Mouse (Mus musculus): ENCODE results near the gene Josd2. TPM values are rescaled to one million over a fixed set of nuclear protein-coding genes. Genes with fewer than 3 reads are reported as not detected.

The Josd2 gene
- polyA plus RNA-seq, 1 experiment from 2014 or later = 128 TPM

GRCm38 (mm10) chr7:44433371-44433770 lies 34.4 kb upstream of the Josd2 start:
- Histone ChIP-seq H3K4me1 (ENCODE audit: control insufficient read depth in 2 of 2, insufficient read depth in 2 of 2, low read length in 2 of 2) (peaks cover 0 to 10% of the 10 kb centered on the region in 2 experiments; a peak in 3 of 4 replicates), H3K27ac (replicated peaks in 1 of 2; ENCODE audit: control insufficient read depth in 1 of 2, insufficient read depth in 1 of 2, low read depth in 2 of 2, low read length in 2 of 2) (no peak overlapping the region), H3K4me2 (ENCODE audit: low read length) (no peak overlapping the region), H3K9ac (ENCODE audit: low read length) (no peak overlapping the region), H3K36me3 (ENCODE audit: control insufficient read depth, insufficient read depth, low read length) (no peaks in the 10 kb centered on the region), H3K4me3 (ENCODE audit: control insufficient read depth in 1 of 2, insufficient read depth in 1 of 2, low read depth in 1 of 2, low read length in 2 of 2) (no peak overlapping the region), H3K27me3 (ENCODE audit: control insufficient read depth, insufficient read depth, low read length) (peaks cover 53% of the 10 kb centered on the region), H3K9me3 (ENCODE audit: control insufficient read depth, low read length) (no peaks in the 10 kb centered on the region)
- 4% methylated on average over 7 of the region's 7 CpGs for WGBS
- no peak for ATAC-seq (ENCODE audit: insufficient number of reproducible peaks, insufficient read depth, low FRiP score, low read depth)

- H3K9me3 ChIP-seq (ENCODE audit: control insufficient read depth, low read length) = no peaks in the 10 kb centered on the region
- H3K4me3 ChIP-seq (ENCODE audit: control insufficient read depth in 1 of 2, insufficient read depth in 1 of 2, low read depth in 1 of 2, low read length in 2 of 2) = no peak overlapping the region
- peaks cover 49% of the 10 kb centered on the region for H3K27me3 ChIP-seq (ENCODE audit: control insufficient read depth, insufficient read depth, low read length)
- H3K27ac ChIP-seq (replicated peaks in 1 of 2; ENCODE audit: control insufficient read depth in 1 of 2, insufficient read depth in 1 of 2, low read depth in 2 of 2, low read length in 2 of 2) = no peak overlapping the region
- 66% methylated on average over 9 of the region's 9 CpGs for WGBS
- H3K4me1 ChIP-seq (ENCODE audit: control insufficient read depth in 2 of 2, insufficient read depth in 2 of 2, low read length in 2 of 2) = peaks cover 0 to 6% of the 10 kb centered on the region in 2 experiments; a peak in 3 of 4 replicates
- ATAC-seq (ENCODE audit: insufficient number of reproducible peaks, insufficient read depth, low FRiP score, low read depth) = no peak
- H3K36me3 ChIP-seq (ENCODE audit: control insufficient read depth, insufficient read depth, low read length) = no peaks in the 10 kb centered on the region
- no peak overlapping the region for H3K9ac ChIP-seq (ENCODE audit: low read length)
- H3K4me2 ChIP-seq (ENCODE audit: low read length) = no peak overlapping the region
Measured at GRCm38 (mm10) chr7:44434089-44434488, 33.7 kb upstream of the Josd2 start.

GRCm38 (mm10) chr7:44435796-44436195 lies 32.0 kb upstream of the Josd2 start:
- Histone ChIP-seq H3K9ac (ENCODE audit: low read length) (no peak overlapping the region), H3K4me2 (ENCODE audit: low read length) (no peak overlapping the region), H3K9me3 (ENCODE audit: control insufficient read depth, low read length) (no peaks in the 10 kb centered on the region), H3K27me3 (ENCODE audit: control insufficient read depth, insufficient read depth, low read length) (peaks cover 48% of the 10 kb centered on the region), H3K4me3 (ENCODE audit: control insufficient read depth in 1 of 2, insufficient read depth in 1 of 2, low read depth in 1 of 2, low read length in 2 of 2) (no peak overlapping the region), H3K27ac (replicated peaks in 1 of 2; ENCODE audit: control insufficient read depth in 1 of 2, insufficient read depth in 1 of 2, low read depth in 2 of 2, low read length in 2 of 2) (no peak overlapping the region), H3K36me3 (ENCODE audit: control insufficient read depth, insufficient read depth, low read length) (no peaks in the 10 kb centered on the region), H3K4me1 (ENCODE audit: control insufficient read depth in 2 of 2, insufficient read depth in 2 of 2, low read length in 2 of 2) (no peaks in the 10 kb centered on the region; a peak in 1 of 4 replicates)
- no peak for ATAC-seq (ENCODE audit: insufficient number of reproducible peaks, insufficient read depth, low FRiP score, low read depth)
- 64% methylated on average over 5 of the region's 5 CpGs for WGBS

GRCm38 (mm10) chr7:44436267-44436666 lies 31.5 kb upstream of the Josd2 start:
- WGBS = 16% methylated on average over 1 of the region's 1 CpGs
- H3K4me3 ChIP-seq (ENCODE audit: control insufficient read depth in 1 of 2, insufficient read depth in 1 of 2, low read depth in 1 of 2, low read length in 2 of 2) = no peak overlapping the region
- H3K4me1 ChIP-seq (ENCODE audit: control insufficient read depth in 2 of 2, insufficient read depth in 2 of 2, low read length in 2 of 2) = peaks cover 0 to under 1% of the 10 kb centered on the region in 2 experiments; a peak in 1 of 4 replicates
- no peak overlapping the region for H3K4me2 ChIP-seq (ENCODE audit: low read length)
- H3K27ac ChIP-seq (replicated peaks in 1 of 2; ENCODE audit: control insufficient read depth in 1 of 2, insufficient read depth in 1 of 2, low read depth in 2 of 2, low read length in 2 of 2) = no peak overlapping the region
- ATAC-seq (ENCODE audit: insufficient number of reproducible peaks, insufficient read depth, low FRiP score, low read depth) = no peak
- H3K9me3 ChIP-seq (ENCODE audit: control insufficient read depth, low read length) = no peaks in the 10 kb centered on the region
- H3K36me3 ChIP-seq (ENCODE audit: control insufficient read depth, insufficient read depth, low read length) = no peaks in the 10 kb centered on the region
- peaks cover 48% of the 10 kb centered on the region for H3K27me3 ChIP-seq (ENCODE audit: control insufficient read depth, insufficient read depth, low read length)
- no peak overlapping the region for H3K9ac ChIP-seq (ENCODE audit: low read length)

- whole genome bisulfite sequencing = 47% methylated on average over 1 of the region's 1 CpGs
- peaks cover 41% of the 10 kb centered on the region for H3K27me3 ChIP-seq (ENCODE audit: control insufficient read depth, insufficient read depth, low read length)
- no peak overlapping the region for H3K4me3 ChIP-seq (ENCODE audit: control insufficient read depth in 1 of 2, insufficient read depth in 1 of 2, low read depth in 1 of 2, low read length in 2 of 2)
- H3K4me2 ChIP-seq (ENCODE audit: low read length) = no peak overlapping the region
- no peak overlapping the region for H3K9ac ChIP-seq (ENCODE audit: low read length)
- H3K4me1 ChIP-seq (ENCODE audit: control insufficient read depth in 2 of 2, insufficient read depth in 2 of 2, low read length in 2 of 2) = peaks cover 4 to 8% of the 10 kb centered on the region in 2 experiments; a peak in 2 of 4 replicates
- ATAC-seq (ENCODE audit: insufficient number of reproducible peaks, insufficient read depth, low FRiP score, low read depth) = no peak
- no peaks in the 10 kb centered on the region for H3K36me3 ChIP-seq (ENCODE audit: control insufficient read depth, insufficient read depth, low read length)
- no peak overlapping the region for H3K27ac ChIP-seq (replicated peaks in 1 of 2; ENCODE audit: control insufficient read depth in 1 of 2, insufficient read depth in 1 of 2, low read depth in 2 of 2, low read length in 2 of 2)
- H3K9me3 ChIP-seq (ENCODE audit: control insufficient read depth, low read length) = no peaks in the 10 kb centered on the region
Measured at GRCm38 (mm10) chr7:44437188-44437587, 30.6 kb upstream of the Josd2 start.

- H3K4me2 ChIP-seq (ENCODE audit: low read length) = no peak overlapping the region
- H3K27me3 ChIP-seq (ENCODE audit: control insufficient read depth, insufficient read depth, low read length) = peaks cover 39% of the 10 kb centered on the region
- no peak overlapping the region for H3K4me3 ChIP-seq (ENCODE audit: control insufficient read depth in 1 of 2, insufficient read depth in 1 of 2, low read depth in 1 of 2, low read length in 2 of 2)
- H3K27ac ChIP-seq (replicated peaks in 1 of 2; ENCODE audit: control insufficient read depth in 1 of 2, insufficient read depth in 1 of 2, low read depth in 2 of 2, low read length in 2 of 2) = no peak overlapping the region
- WGBS = 66% methylated on average over 8 of the region's 8 CpGs
- no peak overlapping the region for H3K9ac ChIP-seq (ENCODE audit: low read length)
- no peaks in the 10 kb centered on the region for H3K9me3 ChIP-seq (ENCODE audit: control insufficient read depth, low read length)
- no peak for ATAC-seq (ENCODE audit: insufficient number of reproducible peaks, insufficient read depth, low FRiP score, low read depth)
- peaks cover 4 to 9% of the 10 kb centered on the region in 2 experiments; a peak in 2 of 4 replicates for H3K4me1 ChIP-seq (ENCODE audit: control insufficient read depth in 2 of 2, insufficient read depth in 2 of 2, low read length in 2 of 2)
- H3K36me3 ChIP-seq (ENCODE audit: control insufficient read depth, insufficient read depth, low read length) = no peaks in the 10 kb centered on the region
Measured at GRCm38 (mm10) chr7:44437933-44438332, 29.8 kb upstream of the Josd2 start.

GRCm38 (mm10) chr7:44439696-44440095 lies 28.1 kb upstream of the Josd2 start:
- H3K4me1 ChIP-seq (ENCODE audit: control insufficient read depth in 2 of 2, insufficient read depth in 2 of 2, low read length in 2 of 2) = peaks cover 5 to 20% of the 10 kb centered on the region in 2 experiments; a peak in 3 of 4 replicates
- H3K4me2 ChIP-seq (ENCODE audit: low read length) = no peak overlapping the region
- H3K9me3 ChIP-seq (ENCODE audit: control insufficient read depth, low read length) = no peaks in the 10 kb centered on the region
- peaks cover 41% of the 10 kb centered on the region for H3K27me3 ChIP-seq (ENCODE audit: control insufficient read depth, insufficient read depth, low read length)
- H3K36me3 ChIP-seq (ENCODE audit: control insufficient read depth, insufficient read depth, low read length) = no peaks in the 10 kb centered on the region
- WGBS = 77% methylated on average over 2 of the region's 2 CpGs
- no peak overlapping the region for H3K4me3 ChIP-seq (ENCODE audit: control insufficient read depth in 1 of 2, insufficient read depth in 1 of 2, low read depth in 1 of 2, low read length in 2 of 2)
- ATAC-seq (ENCODE audit: insufficient number of reproducible peaks, insufficient read depth, low FRiP score, low read depth) = no peak
- H3K27ac ChIP-seq (replicated peaks in 1 of 2; ENCODE audit: control insufficient read depth in 1 of 2, insufficient read depth in 1 of 2, low read depth in 2 of 2, low read length in 2 of 2) = no peak overlapping the region
- no peak overlapping the region for H3K9ac ChIP-seq (ENCODE audit: low read length)

GRCm38 (mm10) chr7:44440479-44440878 lies 27.3 kb upstream of the Josd2 start:
- H3K27ac ChIP-seq (replicated peaks in 1 of 2; ENCODE audit: control insufficient read depth in 1 of 2, insufficient read depth in 1 of 2, low read depth in 2 of 2, low read length in 2 of 2) = no peak overlapping the region
- no peak overlapping the region for H3K4me2 ChIP-seq (ENCODE audit: low read length)
- H3K4me3 ChIP-seq (ENCODE audit: control insufficient read depth in 1 of 2, insufficient read depth in 1 of 2, low read depth in 1 of 2, low read length in 2 of 2) = no peak overlapping the region
- no peaks in the 10 kb centered on the region for H3K9me3 ChIP-seq (ENCODE audit: control insufficient read depth, low read length)
- H3K4me1 ChIP-seq (ENCODE audit: control insufficient read depth in 2 of 2, insufficient read depth in 2 of 2, low read length in 2 of 2) = peaks cover 13 to 28% of the 10 kb centered on the region in 2 experiments
- H3K9ac ChIP-seq (ENCODE audit: low read length) = no peak overlapping the region
- H3K27me3 ChIP-seq (ENCODE audit: control insufficient read depth, insufficient read depth, low read length) = peaks cover 46% of the 10 kb centered on the region
- H3K36me3 ChIP-seq (ENCODE audit: control insufficient read depth, insufficient read depth, low read length) = no peaks in the 10 kb centered on the region
- ATAC-seq (ENCODE audit: insufficient number of reproducible peaks, insufficient read depth, low FRiP score, low read depth) = no peak
- 75% methylated on average over 1 of the region's 1 CpGs for WGBS
